Mouse (Mus musculus) midbrain, embryonic 14.5 days (tissue): ENCODE data around the gene Mmp17. TPM values are rescaled to one million over a fixed set of nuclear protein-coding genes. Genes with fewer than 3 reads are reported as not detected.

Experiments
- ATAC-seq: fragments of 200-750 bp; cut with Nextera tagmentation; 2 replicates; pipeline ENCODE4 v1.8.0; 2017; ENCODE audit warnings: moderate number of reproducible peaks, moderate library complexity; ENCODE audit not compliant: low FRiP score, low TSS enrichment
- DNase-seq: peaks from one replicate; pipeline ENCODE4 v3.0.0-alpha.2; 2015
- H3K27ac ChIP-seq: fragments of 300-500 bp; sonication (generic); replicated peaks from 2 replicates; pipeline ENCODE4 v1.5.1; 2014; ENCODE audit warnings: mild to moderate bottlenecking, low read depth, low read length, moderate library complexity
- H3K27me3 ChIP-seq: fragments of 300-500 bp; sonication (generic); 2 replicates; pipeline ENCODE4 v1.6.1; 2014; ENCODE audit warnings: low read length, control low read depth, mixed read lengths; ENCODE audit not compliant: control insufficient read depth, insufficient read depth
- H3K36me3 ChIP-seq: fragments of 300-500 bp; sonication (generic); 2 replicates; pipeline ENCODE4 v1.6.1; 2014; ENCODE audit warnings: low read length, control low read depth; ENCODE audit not compliant: control insufficient read depth, insufficient read depth
- H3K4me1 ChIP-seq: fragments of 300-500 bp; sonication (generic); 2 replicates; pipeline ENCODE4 v1.6.1; 2014; ENCODE audit warnings: mild to moderate bottlenecking, antibody characterized with exemption, low read length, control low read depth; ENCODE audit not compliant: control insufficient read depth, insufficient read depth
- H3K4me2 ChIP-seq: fragments of 300-500 bp; sonication (generic); 2 replicates; pipeline ENCODE4 v1.6.1; 2014; ENCODE audit warnings: mild to moderate bottlenecking, low read length, moderate library complexity
- H3K4me3 ChIP-seq: fragments of 300-500 bp; sonication (generic); replicated peaks from 2 replicates; pipeline ENCODE4 v1.5.1; 2014; ENCODE audit warnings: low read depth, low read length
- H3K9ac ChIP-seq: fragments of 300-500 bp; sonication (generic); replicated peaks from 2 replicates; pipeline ENCODE4 v1.6.1; 2014; ENCODE audit warnings: mild to moderate bottlenecking, low read length, moderate library complexity
- H3K9me3 ChIP-seq: fragments of 300-500 bp; sonication (generic); 2 replicates; pipeline ENCODE4 v1.6.1; 2016; ENCODE audit warnings: low read length, control low read depth, mixed read lengths; ENCODE audit not compliant: control insufficient read depth
- WGBS: fragments of 180-500 bp; shearing (Covaris S2); extraction: QIAGEN DNeasy Blood & Tissue Kit; methylation state at CpG from one replicate; pipeline ENCODE4 v1.1.7; 2014; 5-methylcytosine and 5-hydroxymethylcytosine counted together
- polyA plus RNA-seq: library from polyadenylated mRNA; unstranded; fragments of >200 nt; fragmentation: Nextera tagmentation; extraction: Ambion mirVana; gene quantifications from 2 replicates; pipeline ENCODE4 v1.2.1, GENCODE M21; 2014

Gene Mmp17
- polyA plus RNA-seq, 1 experiment from 2014 or later: 7.3 TPM

- Histone ChIP-seq H3K27ac (no peak overlapping the region), H3K36me3 (peaks cover 62% of the 10 kb centered on the region), H3K27me3 (no peaks in the 10 kb centered on the region), H3K9me3 (no peaks in the 10 kb centered on the region), H3K9ac (no peak overlapping the region), H3K4me1 (no peaks in the 10 kb centered on the region), H3K4me2 (no peak overlapping the region), H3K4me3 (no peak overlapping the region)
- no peak for ATAC-seq
- WGBS: 95% methylated on average over 15 of the region's 15 CpGs
- no peak for DNase-seq
Observed at GRCm38 (mm10) chr5:129657931-129658330, 74.0 kb downstream of the Mmp17 start.

Other genes with a start within 250 kb of the Mmp17 start
- gene Sfswap, start 82.9 kb upstream of the Mmp17 start, polyA plus RNA-seq: 53.0 and 58.5 TPM in 2 replicates
- 8.4 and 10.3 TPM in 2 replicates for gene Zfp11, start 85.9 kb downstream of the Mmp17 start, polyA plus RNA-seq
- not detected in 2 replicates for gene Sept14, start 124.3 kb downstream of the Mmp17 start, polyA plus RNA-seq
- 182 and 200 TPM in 2 replicates for gene Mrps17, start 131.3 kb downstream of the Mmp17 start, polyA plus RNA-seq
- 80.4 and 88.3 TPM in 2 replicates for gene Nipsnap2, start 140.9 kb downstream of the Mmp17 start, polyA plus RNA-seq
- 34.0 and 36.2 TPM in 2 replicates for gene Psph, start 203.3 kb downstream of the Mmp17 start, polyA plus RNA-seq